Mouse (Mus musculus) effector memory CD4-positive, alpha-beta T cell, adult 5 months (primary cell): ENCODE results near the gene Gm5916. TPM values are rescaled to one million over a fixed set of nuclear protein-coding genes. Genes with fewer than 3 reads are reported as not detected.

ENCODE experiments used
- polyA plus RNA-seq: library from polyadenylated mRNA; unstranded; fragments of 100-300 nt; shearing (Covaris generic); gene quantifications from one replicate; pipeline ENCODE4 v1.2.1, GENCODE M21; 2017

Gm5916 gene
- polyA plus RNA-seq = not detected

GRCm38 (mm10) chr9:36128679-36129078 lies at the start of gene Gm5916:
Gene Gm5916 (minus strand): TSS chr9:36128779.

Other genes with a start within 250 kb of the Gm5916 start
- 0.19 TPM for gene 9230113P08Rik, start 220.4 kb downstream of the Gm5916 start, polyA plus RNA-seq